Mouse (Mus musculus) erythroblast, embryonic 14.5 days (primary cell): ENCODE data around the gene Slc25a16. TPM values are rescaled to one million over a fixed set of nuclear protein-coding genes. Genes with fewer than 3 reads are reported as not detected.

ENCODE experiments used
- H3K27me3 ChIP-seq: 2 replicates; pipeline ENCODE4 v1.6.1; 2012; ENCODE audit warnings: inconsistent platforms; ENCODE audit not compliant: control insufficient read depth
- H3K36me3 ChIP-seq: 2 replicates; pipeline ENCODE4 v1.6.1; 2012; ENCODE audit warnings: mild to moderate bottlenecking, inconsistent platforms; ENCODE audit not compliant: control insufficient read depth
- H3K4me1 ChIP-seq: 2 replicates; pipeline ENCODE4 v1.6.1; 2012; ENCODE audit warnings: inconsistent platforms; ENCODE audit not compliant: control insufficient read depth
- H3K4me3 ChIP-seq: replicated peaks from 2 replicates; pipeline ENCODE3; 2012; ENCODE audit warnings: moderate library complexity, mild to moderate bottlenecking, inconsistent platforms
- H3K9me3 ChIP-seq: 2 replicates; pipeline ENCODE4 v1.6.1; 2012; ENCODE audit warnings: low read length, inconsistent platforms, mixed read lengths; ENCODE audit not compliant: control insufficient read depth
- GATA1 ChIP-seq: IDR thresholded peaks from 2 replicates; pipeline ENCODE4 v1.6.1; 2012; ENCODE audit warnings: low read length, inconsistent platforms, mixed read lengths
- TAL1 ChIP-seq: IDR thresholded peaks from 3 replicates; pipeline ENCODE4 v1.6.1; 2012; ENCODE audit warnings: low read length, inconsistent platforms, mixed read lengths
- polyA plus RNA-seq: library from polyadenylated mRNA; stranded (reverse); fragments of >175 nt; gene quantifications from 2 replicates; pipeline ENCODE4 v1.2.3, GENCODE M21; 2012

The Slc25a16 gene
- polyA plus RNA-seq, 1 experiment, result 0.58 TPM

DNA sequence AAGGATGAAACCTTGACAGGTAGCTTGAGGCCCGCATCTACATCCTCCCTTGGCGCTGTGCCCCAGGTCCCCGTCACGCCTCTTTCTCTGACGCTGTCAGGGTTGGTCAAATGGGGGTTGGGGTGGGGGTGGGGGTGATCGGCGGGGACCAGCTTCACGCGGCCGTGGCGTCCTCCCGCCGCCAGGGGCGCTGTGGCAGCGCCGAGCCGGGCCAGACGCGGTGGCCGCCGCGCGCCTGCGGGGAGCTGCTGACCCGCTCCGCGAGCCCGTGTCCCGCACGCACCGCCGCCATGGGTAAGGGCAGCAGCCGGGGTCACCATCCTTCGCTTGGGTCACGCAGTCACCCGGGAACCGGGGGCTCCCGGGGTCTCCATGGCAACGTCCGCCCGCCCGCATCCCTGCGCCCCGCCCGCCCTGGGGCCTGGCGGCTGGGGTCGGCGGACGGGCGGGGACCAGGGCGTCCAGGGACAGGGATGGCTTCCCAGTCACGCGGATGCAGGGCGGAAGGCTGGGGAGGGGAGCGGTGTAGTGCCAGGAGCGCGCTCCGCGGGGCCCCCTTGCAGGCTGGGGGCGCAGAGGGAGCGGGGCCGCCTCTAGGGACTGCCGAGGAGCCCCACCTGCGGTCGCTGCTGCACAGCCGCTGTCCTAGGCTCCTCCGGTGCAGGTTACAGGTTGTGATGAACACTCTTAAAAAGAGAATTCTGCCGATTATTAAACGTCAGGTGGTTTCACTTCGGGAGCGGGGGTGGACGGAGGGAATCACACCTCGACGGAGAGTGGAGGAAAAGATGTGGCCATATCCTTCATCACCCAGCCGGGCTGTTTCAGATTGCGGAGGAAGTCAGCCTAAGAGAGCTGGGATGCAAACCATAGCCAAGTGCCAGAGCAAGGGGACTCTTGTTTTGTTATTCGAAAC is 59.9 kb downstream of the Slc25a16 start, which contains the start of gene Rufy2:
Gene Rufy2, plus strand, starts transcription at position 185 of the 916 bp plus-strand sequence.
- H3K4me1 ChIP-seq, result peaks cover 15% of the 10 kb centered on the region
- H3K9me3 ChIP-seq, result no peaks in the 10 kb centered on the region
- H3K27me3 ChIP-seq, result peaks cover 9% of the 10 kb centered on the region
- TF ChIP-seq GATA1 (no peak), TAL1 (no peak)
- peak within 1 kb of the TSS; percentile 84 for H3K4me3 ChIP-seq
- H3K36me3 ChIP-seq, result peaks cover 11% of the 10 kb centered on the region

DNA sequence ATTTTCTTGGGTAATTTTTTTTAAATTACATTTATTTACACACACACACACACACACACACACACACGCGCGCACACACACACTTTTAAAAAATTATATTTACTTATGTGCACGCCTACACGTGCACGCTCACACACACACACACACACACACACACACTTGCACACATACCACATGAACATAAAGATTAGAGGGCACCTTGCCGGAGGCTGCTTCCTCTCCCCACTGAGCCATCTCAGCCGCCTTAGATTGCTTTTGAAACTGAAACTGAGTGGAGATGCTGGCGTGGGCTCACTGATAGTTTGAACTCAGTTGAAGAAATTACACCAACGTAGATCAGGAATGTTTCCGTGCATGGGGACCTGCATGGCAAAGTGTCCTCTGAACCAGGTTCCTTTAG is 63.6 kb downstream of the Slc25a16 start:
- Histone ChIP-seq H3K9me3 (no peaks in the 10 kb centered on the region), H3K4me1 (peaks cover 15% of the 10 kb centered on the region), H3K4me3 (no peak overlapping the region), H3K27me3 (peaks cover 8% of the 10 kb centered on the region), H3K36me3 (no peaks in the 10 kb centered on the region; the same call in 1 of the 2 replicates)
- TF ChIP-seq TAL1, result no peak
- TF ChIP-seq GATA1, result no peak

DNA sequence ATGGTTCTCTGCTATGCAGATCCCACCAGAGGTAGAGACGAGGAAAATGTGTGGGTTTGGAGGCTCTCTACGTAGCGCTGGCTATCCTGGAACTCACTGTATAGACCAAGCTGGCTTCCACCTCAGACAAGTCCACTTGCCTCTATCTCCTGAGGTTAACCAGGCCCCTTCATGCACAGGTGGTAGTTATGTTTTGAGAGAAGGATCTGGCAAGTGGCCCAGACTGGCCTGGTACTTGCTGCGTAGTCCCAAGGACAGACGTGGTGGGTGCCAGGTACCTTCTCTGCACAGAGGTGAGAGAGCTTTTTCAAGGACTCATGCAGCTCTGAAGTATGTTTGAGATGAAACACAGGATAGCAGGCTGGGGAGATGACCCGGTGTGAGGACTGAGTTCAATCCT is 64.1 kb downstream of the Slc25a16 start:
- Histone ChIP-seq H3K27me3 (peaks cover 7% of the 10 kb centered on the region), H3K36me3 (no peaks in the 10 kb centered on the region; the same call in 1 of the 2 replicates), H3K4me3 (no peak overlapping the region), H3K4me1 (peaks cover 15% of the 10 kb centered on the region), H3K9me3 (no peaks in the 10 kb centered on the region)
- no peak for TF ChIP-seq GATA1
- no peak for TF ChIP-seq TAL1

DNA sequence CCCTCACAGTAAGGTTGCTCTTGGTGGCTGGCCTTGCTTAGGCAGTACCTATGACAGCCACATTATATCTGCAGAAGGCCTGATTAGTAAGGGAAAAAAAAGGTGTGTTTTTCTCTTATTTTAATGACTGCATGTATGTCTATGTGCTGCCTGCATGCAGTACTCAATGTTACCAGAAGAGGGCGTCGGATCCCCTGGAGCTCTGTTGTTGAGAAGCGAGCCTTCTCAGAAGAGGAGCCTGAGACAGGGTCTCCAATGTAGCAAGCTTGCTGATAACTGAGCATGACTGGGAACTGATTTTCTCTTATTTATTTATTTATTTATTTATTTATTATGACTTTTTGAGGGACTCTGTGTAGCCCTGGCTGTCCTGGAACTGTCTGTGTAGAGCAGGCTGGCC is 66.9 kb downstream of the Slc25a16 start:
- Histone ChIP-seq H3K36me3 (no peaks in the 10 kb centered on the region; the same call in 1 of the 2 replicates), H3K9me3 (no peaks in the 10 kb centered on the region), H3K27me3 (no peaks in the 10 kb centered on the region), H3K4me1 (no peaks in the 10 kb centered on the region), H3K4me3 (no peak overlapping the region)
- no peak for TF ChIP-seq TAL1
- TF ChIP-seq GATA1, result no peak

DNA sequence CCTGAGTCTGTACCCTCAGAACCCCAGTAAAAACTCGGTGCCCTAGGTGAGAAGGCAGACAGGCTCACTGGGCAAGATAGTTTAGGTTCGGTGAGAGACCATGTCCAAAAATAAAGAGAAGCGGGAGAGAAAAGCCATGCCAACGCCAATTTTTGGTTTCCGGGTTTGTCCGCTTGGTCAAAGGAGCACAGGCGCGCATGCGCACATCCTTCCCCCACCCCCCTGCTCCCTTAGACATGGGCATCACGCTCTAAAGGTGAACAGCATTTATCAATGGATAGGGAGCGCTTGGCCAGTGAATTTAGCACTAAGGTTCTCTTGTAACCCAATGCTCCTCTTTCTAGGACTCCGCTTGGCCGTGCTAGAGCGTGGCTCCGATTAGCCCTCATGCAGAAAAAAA is 70.2 kb downstream of the Slc25a16 start:
- TF ChIP-seq TAL1, result no peak
- no peak for TF ChIP-seq GATA1
- Histone ChIP-seq H3K4me1 (no peaks in the 10 kb centered on the region; the same call in 1 of the 2 replicates), H3K27me3 (no peaks in the 10 kb centered on the region), H3K9me3 (no peaks in the 10 kb centered on the region), H3K36me3 (no peaks in the 10 kb centered on the region; the same call in 1 of the 2 replicates), H3K4me3 (no peak overlapping the region)

DNA sequence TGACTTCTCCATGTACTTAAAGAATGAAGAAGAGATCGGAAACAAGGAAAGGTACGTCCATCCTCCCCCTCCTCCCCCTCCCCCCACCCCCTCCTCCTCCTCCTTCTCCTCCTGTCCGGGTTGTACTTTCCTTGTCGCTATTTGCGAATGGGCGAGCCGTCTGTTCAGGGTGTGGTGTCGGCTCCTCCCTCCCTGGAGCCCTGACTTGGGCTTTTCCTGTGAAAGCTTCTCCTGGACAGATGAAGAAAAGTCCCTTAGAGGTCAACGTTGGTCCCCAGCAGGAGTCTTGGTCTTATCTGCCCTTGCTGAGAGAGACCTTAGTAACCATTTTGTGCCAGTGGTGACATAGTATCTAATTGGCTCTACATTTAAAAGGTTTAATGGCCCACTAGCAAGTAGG is 73.6 kb downstream of the Slc25a16 start:
- H3K4me1 ChIP-seq, result no peaks in the 10 kb centered on the region; the same call in 1 of the 2 replicates
- H3K9me3 ChIP-seq, result no peaks in the 10 kb centered on the region
- no peaks in the 10 kb centered on the region for H3K27me3 ChIP-seq
- H3K4me3 ChIP-seq, result no peak overlapping the region
- peaks cover 9% of the 10 kb centered on the region for H3K36me3 ChIP-seq
- TF ChIP-seq TAL1 (no peak), GATA1 (no peak)

Other genes with a start within 250 kb of the Slc25a16 start
- not detected in 2 replicates for gene Stox1, start 194.5 kb upstream of the Slc25a16 start, polyA plus RNA-seq
- gene Ccar1, start 128.3 kb upstream of the Slc25a16 start, polyA plus RNA-seq, result 0.51 and 0.70 TPM in 2 replicates
- gene Tet1, start 11.6 kb upstream of the Slc25a16 start, polyA plus RNA-seq, result 0.11 TPM in 1 of 2 replicates, not detected in the other
- 1.0 and 1.6 TPM in 2 replicates for gene Dna2, start 26.4 kb downstream of the Slc25a16 start, polyA plus RNA-seq
- not detected in 2 replicates for gene Rufy2, start 59.6 kb downstream of the Slc25a16 start, polyA plus RNA-seq
- 2.2 and 2.4 TPM in 2 replicates for gene Hnrnph3, start 103.6 kb downstream of the Slc25a16 start, polyA plus RNA-seq
- gene Pbld2, start 103.7 kb downstream of the Slc25a16 start, polyA plus RNA-seq, result not detected in 2 replicates
- not detected in 2 replicates for gene Pbld1, start 139.5 kb downstream of the Slc25a16 start, polyA plus RNA-seq
- gene Atoh7, start 179.0 kb downstream of the Slc25a16 start, polyA plus RNA-seq, result not detected in 2 replicates